Mouse (Mus musculus) MEL (cell line): Measurements from ENCODE around the gene Vmn1r28. TPM values are rescaled to one million over a fixed set of nuclear protein-coding genes. Genes with fewer than 3 reads are reported as not detected.

Source experiments
- polyA plus RNA-seq, 2 experiments: library from polyadenylated mRNA; stranded (reverse) in 1 of 2; unstranded in 1 of 2; fragments of >175 nt in 1 of 2; fragments of >200 nt in 1 of 2; gene quantifications; 2 replicates each; pipeline versions ENCODE4 v1.2.1 to v1.2.4; 2012; ENCODE audit warnings: low replicate concordance in 2 of 2, low read depth in 1 of 2; ENCODE audit not compliant: insufficient read length in 2 of 2, insufficient read depth in 1 of 2, missing spikeins in 1 of 2
- total RNA-seq: library from RNA; depleted of rRNA; stranded (reverse); fragments of 300-350 nt; gene quantifications from 2 replicates; pipeline ENCODE4 v1.2.3, GENCODE M21; 2012; rRNA removed

Gene Vmn1r28
- total and polyA plus RNA-seq, 3 experiments, result not detected

Other genes with a start within 250 kb of the Vmn1r28 start
- not detected in 2 replicates for gene Vmn1r26, start 246.9 kb upstream of the Vmn1r28 start, total RNA-seq
- not detected for gene Vmn1r26, start 246.9 kb upstream of the Vmn1r28 start, polyA plus RNA-seq
- gene Vmn1r27, start 43.2 kb upstream of the Vmn1r28 start, total RNA-seq, result not detected in 2 replicates
- not detected for gene Vmn1r27, start 43.2 kb upstream of the Vmn1r28 start, polyA plus RNA-seq
- gene Vmn1r29, start 39.5 kb downstream of the Vmn1r28 start, total RNA-seq, result not detected in 2 replicates
- gene Vmn1r29, start 39.5 kb downstream of the Vmn1r28 start, polyA plus RNA-seq, result not detected
- not detected in 2 replicates for gene Vmn1r30, start 181.3 kb downstream of the Vmn1r28 start, total RNA-seq
- not detected for gene Vmn1r30, start 181.3 kb downstream of the Vmn1r28 start, polyA plus RNA-seq
- not detected in 2 replicates for gene Vmn1r31, start 213.3 kb downstream of the Vmn1r28 start, total RNA-seq
- not detected for gene Vmn1r31, start 213.3 kb downstream of the Vmn1r28 start, polyA plus RNA-seq